Mouse (Mus musculus): Measurements from ENCODE around the gene Rhobtb3. TPM values are rescaled to one million over a fixed set of nuclear protein-coding genes. Genes with fewer than 3 reads are reported as not detected.
A peak's percentile ranks its signal among the peaks of the same experiment; 100 is the strongest.

The Rhobtb3 gene
- polyA plus RNA-seq, 1 experiment: 0.03 TPM

GRCm38 (mm10) chr13:75874608-75875376, 68.9 kb downstream of the Rhobtb3 start:
- H3K9me3 ChIP-seq (ENCODE audit: control insufficient read depth, low read length): no peaks in the 10 kb centered on the region
- H3K4me1 ChIP-seq (ENCODE audit: control insufficient read depth): peaks cover 31% of the 10 kb centered on the region
- no peak overlapping the region for H3K4me3 ChIP-seq (replicated peaks)
- H3K36me3 ChIP-seq (ENCODE audit: control insufficient read depth): peaks cover 15% of the 10 kb centered on the region
- TF ChIP-seq TAL1 (IDR thresholded peaks at IDR 0.05; ENCODE audit: low read length) (no peak), GATA1 (IDR thresholded peaks at IDR 0.05; ENCODE audit: low read length) (no peak)
- no peaks in the 10 kb centered on the region for H3K27me3 ChIP-seq (ENCODE audit: control insufficient read depth)

- Histone ChIP-seq H3K36me3 (ENCODE audit: control insufficient read depth) (peaks cover 20% of the 10 kb centered on the region), H3K4me1 (ENCODE audit: control insufficient read depth) (peaks cover 51% of the 10 kb centered on the region), H3K27me3 (ENCODE audit: control insufficient read depth) (no peaks in the 10 kb centered on the region), H3K9me3 (ENCODE audit: control insufficient read depth, low read length) (no peaks in the 10 kb centered on the region), H3K4me3 (replicated peaks) (no peak overlapping the region)
- no peak for TF ChIP-seq TAL1 (IDR thresholded peaks at IDR 0.05; ENCODE audit: low read length)
- TF ChIP-seq GATA1 (IDR thresholded peaks at IDR 0.05; ENCODE audit: low read length): no peak
Measured at GRCm38 (mm10) chr13:75867876-75868275, 75.8 kb downstream of the Rhobtb3 start.

- peak; percentile 96 for TF ChIP-seq GATA1 (IDR thresholded peaks at IDR 0.05; ENCODE audit: low read length)
- peak; percentile 95 for TF ChIP-seq TAL1 (IDR thresholded peaks at IDR 0.05; ENCODE audit: low read length)
- H3K4me1 ChIP-seq (ENCODE audit: control insufficient read depth): peaks cover 49% of the 10 kb centered on the region
- H3K9me3 ChIP-seq (ENCODE audit: control insufficient read depth, low read length): no peaks in the 10 kb centered on the region
- peaks cover 23% of the 10 kb centered on the region for H3K36me3 ChIP-seq (ENCODE audit: control insufficient read depth)
- peak overlapping the region; percentile 34 for H3K4me3 ChIP-seq (replicated peaks)
- H3K27me3 ChIP-seq (ENCODE audit: control insufficient read depth): no peaks in the 10 kb centered on the region
Measured at GRCm38 (mm10) chr13:75865486-75866184, 78.1 kb downstream of the Rhobtb3 start.

GRCm38 (mm10) chr13:75859264-75859844, 84.4 kb downstream of the Rhobtb3 start:
- Histone ChIP-seq H3K36me3 (ENCODE audit: control insufficient read depth) (peaks cover 40% of the 10 kb centered on the region), H3K4me1 (ENCODE audit: control insufficient read depth) (peaks cover 36% of the 10 kb centered on the region), H3K4me3 (replicated peaks) (no peak overlapping the region), H3K9me3 (ENCODE audit: control insufficient read depth, low read length) (no peaks in the 10 kb centered on the region), H3K27me3 (ENCODE audit: control insufficient read depth) (no peaks in the 10 kb centered on the region)
- TF ChIP-seq GATA1 (IDR thresholded peaks at IDR 0.05; ENCODE audit: low read length) (no peak), TAL1 (IDR thresholded peaks at IDR 0.05; ENCODE audit: low read length) (no peak)

GRCm38 (mm10) chr13:75853118-75853517, 90.6 kb downstream of the Rhobtb3 start:
- H3K4me3 ChIP-seq (replicated peaks): no peak overlapping the region
- H3K4me1 ChIP-seq (ENCODE audit: control insufficient read depth): peaks cover 37% of the 10 kb centered on the region
- peaks cover 62% of the 10 kb centered on the region for H3K36me3 ChIP-seq (ENCODE audit: control insufficient read depth)
- no peaks in the 10 kb centered on the region for H3K9me3 ChIP-seq (ENCODE audit: control insufficient read depth, low read length)
- no peak for TF ChIP-seq GATA1 (IDR thresholded peaks at IDR 0.05; ENCODE audit: low read length)
- no peak for TF ChIP-seq TAL1 (IDR thresholded peaks at IDR 0.05; ENCODE audit: low read length)
- no peaks in the 10 kb centered on the region for H3K27me3 ChIP-seq (ENCODE audit: control insufficient read depth)

- Histone ChIP-seq H3K4me3 (replicated peaks) (no peak overlapping the region), H3K27me3 (ENCODE audit: control insufficient read depth) (no peaks in the 10 kb centered on the region), H3K9me3 (ENCODE audit: control insufficient read depth, low read length) (no peaks in the 10 kb centered on the region), H3K36me3 (ENCODE audit: control insufficient read depth) (peaks cover 65% of the 10 kb centered on the region), H3K4me1 (ENCODE audit: control insufficient read depth) (peaks cover 45% of the 10 kb centered on the region)
- TF ChIP-seq TAL1 (IDR thresholded peaks at IDR 0.05; ENCODE audit: low read length): no peak
- TF ChIP-seq GATA1 (IDR thresholded peaks at IDR 0.05; ENCODE audit: low read length): no peak
Measured at GRCm38 (mm10) chr13:75852027-75852426, 91.7 kb downstream of the Rhobtb3 start.

- Histone ChIP-seq H3K9me3 (ENCODE audit: control insufficient read depth, low read length) (no peaks in the 10 kb centered on the region), H3K4me3 (replicated peaks) (no peak overlapping the region), H3K36me3 (ENCODE audit: control insufficient read depth) (peaks cover 78% of the 10 kb centered on the region), H3K27me3 (ENCODE audit: control insufficient read depth) (no peaks in the 10 kb centered on the region), H3K4me1 (ENCODE audit: control insufficient read depth) (peaks cover 73% of the 10 kb centered on the region)
- TF ChIP-seq TAL1 (IDR thresholded peaks at IDR 0.05; ENCODE audit: low read length): peak; percentile 24; the same call in 2 of the 3 replicates
- TF ChIP-seq GATA1 (IDR thresholded peaks at IDR 0.05; ENCODE audit: low read length): peak; percentile 5; the same call in 1 of the 2 replicates
Measured at GRCm38 (mm10) chr13:75847027-75847426, 96.7 kb downstream of the Rhobtb3 start.

- Histone ChIP-seq H3K4me1 (ENCODE audit: control insufficient read depth) (peaks cover 77% of the 10 kb centered on the region), H3K9me3 (ENCODE audit: control insufficient read depth, low read length) (no peaks in the 10 kb centered on the region), H3K4me3 (replicated peaks) (no peak overlapping the region), H3K36me3 (ENCODE audit: control insufficient read depth) (peaks cover 73% of the 10 kb centered on the region), H3K27me3 (ENCODE audit: control insufficient read depth) (no peaks in the 10 kb centered on the region)
- TF ChIP-seq GATA1 (IDR thresholded peaks at IDR 0.05; ENCODE audit: low read length): no peak
Measured at GRCm38 (mm10) chr13:75845519-75846166, 98.1 kb downstream of the Rhobtb3 start.

Data from erythroblast, embryonic 14.5 days (primary cell).